Mouse (Mus musculus): ENCODE measurements around the gene Tle4.

GRCm38 (mm10) chr19:14433900-14434299 lies 164.0 kb downstream of the Tle4 start:
- TF ChIP-seq SRF (IDR thresholded peaks at IDR 0.05; ENCODE audit: control insufficient read depth, insufficient read length, low read depth) (no peak), POLR2AphosphoS2 (IDR thresholded peaks at IDR 0.05; ENCODE audit: insufficient read length, low read depth) (no peak), REST (IDR thresholded peaks at IDR 0.05; ENCODE audit: insufficient read depth, insufficient read length) (no peak), TCF12 (IDR thresholded peaks at IDR 0.05; ENCODE audit: insufficient read depth, poor library complexity, severe bottlenecking) (no peak), MAX (IDR thresholded peaks at IDR 0.05; ENCODE audit: low read depth) (no peak), CEBPB (IDR thresholded peaks at IDR 0.05; ENCODE audit: insufficient read depth, poor library complexity, severe bottlenecking) (no peak), POLR2A (IDR thresholded peaks at IDR 0.05; ENCODE audit: insufficient read length, low read depth) (no peak)

Measured in myocyte (in vitro differentiated cells).